Mouse (Mus musculus): Measurements from ENCODE around the gene Dab2ip. TPM values are rescaled to one million over a fixed set of nuclear protein-coding genes. Genes with fewer than 3 reads are reported as not detected.

Dab2ip gene
- total and polyA plus RNA-seq, 2 experiments = 4.1 to 8.4 TPM

DNA sequence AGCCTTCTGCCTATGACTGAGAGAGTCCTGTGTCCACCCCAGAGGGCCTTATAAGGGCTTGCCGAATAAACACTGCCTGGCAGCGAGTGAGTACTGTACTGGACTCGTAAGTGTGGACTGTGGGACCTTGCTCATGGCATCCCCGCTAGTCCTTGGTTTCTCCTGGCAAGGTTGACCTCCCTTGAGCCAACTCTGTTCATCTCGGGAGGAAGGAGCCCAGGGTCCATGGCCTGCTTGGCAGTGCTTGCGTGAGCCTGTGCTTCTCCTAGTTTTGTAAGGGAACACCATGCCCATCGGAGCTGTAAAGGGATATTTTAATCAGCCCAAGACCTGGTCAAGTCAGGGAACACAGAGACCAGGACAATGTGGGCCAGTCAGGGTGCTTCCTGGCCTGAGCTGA lies 54.2 kb downstream of the Dab2ip start:
- H3K79me2 ChIP-seq (ENCODE audit: control insufficient read depth, insufficient read depth, low read length) = no peaks in the 10 kb centered on the region
- no peak overlapping the region for H3K9ac ChIP-seq (ENCODE audit: low read depth, low read length)
- no peaks in the 10 kb centered on the region for H3K27me3 ChIP-seq (ENCODE audit: control insufficient read depth, insufficient read depth, low read length)
- H3K4me1 ChIP-seq (ENCODE audit: control insufficient read depth, insufficient read depth, low read length) = peaks cover 12% of the 10 kb centered on the region; the same call in 1 of the 2 replicates
- TF ChIP-seq POLR2A (IDR thresholded peaks at IDR 0.05; ENCODE audit: extremely low read depth, insufficient read depth, low read length) = no peak
- TF ChIP-seq CTCF (IDR thresholded peaks at IDR 0.05; ENCODE audit: low read depth, low read length) = no peak
- 88% methylated on average over 7 of the region's 7 CpGs for WGBS
- H3K27ac ChIP-seq (replicated peaks; ENCODE audit: insufficient read depth, low read depth, low read length) = no peak overlapping the region
- no peaks in the 10 kb centered on the region for H3K36me3 ChIP-seq (ENCODE audit: control insufficient read depth, insufficient read depth, low read length)
- no peak overlapping the region for H3K4me3 ChIP-seq (ENCODE audit: insufficient read depth, low read depth, low read length)
- DNase-seq (ENCODE audit: extremely low read depth, low read depth, low spot score) = no peak

GRCm38 (mm10) chr2:35613946-35614353 lies 55.9 kb downstream of the Dab2ip start:
- Histone ChIP-seq H3K36me3 (ENCODE audit: control insufficient read depth, insufficient read depth, low read length) (no peaks in the 10 kb centered on the region), H3K79me2 (ENCODE audit: control insufficient read depth, insufficient read depth, low read length) (no peaks in the 10 kb centered on the region), H3K4me3 (ENCODE audit: insufficient read depth, low read depth, low read length) (no peak overlapping the region), H3K4me1 (ENCODE audit: control insufficient read depth, insufficient read depth, low read length) (peaks cover 14% of the 10 kb centered on the region; the same call in 1 of the 2 replicates), H3K9ac (ENCODE audit: low read depth, low read length) (no peak overlapping the region), H3K27ac (replicated peaks; ENCODE audit: insufficient read depth, low read depth, low read length) (0 out of 2 replicates have a peak overlapping the region, but pooled peaks have one; percentile 3), H3K27me3 (ENCODE audit: control insufficient read depth, insufficient read depth, low read length) (no peaks in the 10 kb centered on the region)
- WGBS = 49% methylated on average over 3 of the region's 3 CpGs
- TF ChIP-seq POLR2A (IDR thresholded peaks at IDR 0.05; ENCODE audit: extremely low read depth, insufficient read depth, low read length) = no peak
- TF ChIP-seq CTCF (IDR thresholded peaks at IDR 0.05; ENCODE audit: low read depth, low read length) = no peak
- no peak for DNase-seq (ENCODE audit: extremely low read depth, low read depth, low spot score)

DNA sequence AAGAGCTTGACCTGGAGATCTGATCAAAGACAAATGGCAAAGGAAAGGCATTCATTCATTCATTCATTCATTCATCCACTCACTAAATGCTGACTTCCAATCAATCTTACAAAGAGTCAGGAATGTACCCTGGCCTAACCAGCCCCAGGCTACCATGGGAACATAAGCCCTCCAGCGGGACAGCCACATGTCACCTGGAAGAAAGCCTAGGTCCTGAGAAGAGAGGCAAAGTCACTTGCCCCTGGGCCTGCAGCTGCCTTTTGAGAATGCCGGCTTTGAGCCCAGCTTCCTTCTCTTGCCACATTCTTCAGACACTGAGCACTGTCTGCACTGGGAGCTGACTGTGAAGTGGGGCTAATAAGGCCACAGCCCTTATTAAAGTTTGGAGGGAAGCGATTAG lies 56.3 kb downstream of the Dab2ip start:
- Histone ChIP-seq H3K36me3 (ENCODE audit: control insufficient read depth, insufficient read depth, low read length) (no peaks in the 10 kb centered on the region), H3K4me1 (ENCODE audit: control insufficient read depth, insufficient read depth, low read length) (peaks cover 14% of the 10 kb centered on the region; the same call in 1 of the 2 replicates), H3K4me3 (ENCODE audit: insufficient read depth, low read depth, low read length) (no peak overlapping the region), H3K27ac (replicated peaks; ENCODE audit: insufficient read depth, low read depth, low read length) (no peak overlapping the region), H3K9ac (ENCODE audit: low read depth, low read length) (no peak overlapping the region), H3K27me3 (ENCODE audit: control insufficient read depth, insufficient read depth, low read length) (no peaks in the 10 kb centered on the region), H3K79me2 (ENCODE audit: control insufficient read depth, insufficient read depth, low read length) (no peaks in the 10 kb centered on the region)
- no peak for TF ChIP-seq CTCF (IDR thresholded peaks at IDR 0.05; ENCODE audit: low read depth, low read length)
- TF ChIP-seq POLR2A (IDR thresholded peaks at IDR 0.05; ENCODE audit: extremely low read depth, insufficient read depth, low read length) = no peak
- WGBS = 74% methylated on average over 3 of the region's 3 CpGs
- DNase-seq (ENCODE audit: extremely low read depth, low read depth, low spot score) = no peak

GRCm38 (mm10) chr2:35615366-35615765 lies 57.3 kb downstream of the Dab2ip start:
- Histone ChIP-seq H3K27me3 (ENCODE audit: control insufficient read depth, insufficient read depth, low read length) (no peaks in the 10 kb centered on the region), H3K36me3 (ENCODE audit: control insufficient read depth, insufficient read depth, low read length) (no peaks in the 10 kb centered on the region), H3K4me1 (ENCODE audit: control insufficient read depth, insufficient read depth, low read length) (peaks cover 10% of the 10 kb centered on the region; the same call in 1 of the 2 replicates), H3K4me3 (ENCODE audit: insufficient read depth, low read depth, low read length) (no peak overlapping the region), H3K79me2 (ENCODE audit: control insufficient read depth, insufficient read depth, low read length) (no peaks in the 10 kb centered on the region), H3K27ac (replicated peaks; ENCODE audit: insufficient read depth, low read depth, low read length) (no peak overlapping the region), H3K9ac (ENCODE audit: low read depth, low read length) (no peak overlapping the region)
- TF ChIP-seq CTCF (IDR thresholded peaks at IDR 0.05; ENCODE audit: low read depth, low read length) (no peak), POLR2A (IDR thresholded peaks at IDR 0.05; ENCODE audit: extremely low read depth, insufficient read depth, low read length) (no peak)
- 88% methylated on average over 4 of the region's 4 CpGs for WGBS
- no peak for DNase-seq (ENCODE audit: extremely low read depth, low read depth, low spot score)

- Histone ChIP-seq H3K27ac (replicated peaks; ENCODE audit: insufficient read depth, low read depth, low read length) (no peak overlapping the region), H3K4me1 (ENCODE audit: control insufficient read depth, insufficient read depth, low read length) (peaks cover 7% of the 10 kb centered on the region; the same call in 1 of the 2 replicates)
- no peak for TF ChIP-seq CTCF (IDR thresholded peaks at IDR 0.05; ENCODE audit: low read depth, low read length)
- TF ChIP-seq POLR2A (IDR thresholded peaks at IDR 0.05; ENCODE audit: extremely low read depth, insufficient read depth, low read length) = no peak
Measured at GRCm38 (mm10) chr2:35615977-35616376, 57.9 kb downstream of the Dab2ip start.

DNA sequence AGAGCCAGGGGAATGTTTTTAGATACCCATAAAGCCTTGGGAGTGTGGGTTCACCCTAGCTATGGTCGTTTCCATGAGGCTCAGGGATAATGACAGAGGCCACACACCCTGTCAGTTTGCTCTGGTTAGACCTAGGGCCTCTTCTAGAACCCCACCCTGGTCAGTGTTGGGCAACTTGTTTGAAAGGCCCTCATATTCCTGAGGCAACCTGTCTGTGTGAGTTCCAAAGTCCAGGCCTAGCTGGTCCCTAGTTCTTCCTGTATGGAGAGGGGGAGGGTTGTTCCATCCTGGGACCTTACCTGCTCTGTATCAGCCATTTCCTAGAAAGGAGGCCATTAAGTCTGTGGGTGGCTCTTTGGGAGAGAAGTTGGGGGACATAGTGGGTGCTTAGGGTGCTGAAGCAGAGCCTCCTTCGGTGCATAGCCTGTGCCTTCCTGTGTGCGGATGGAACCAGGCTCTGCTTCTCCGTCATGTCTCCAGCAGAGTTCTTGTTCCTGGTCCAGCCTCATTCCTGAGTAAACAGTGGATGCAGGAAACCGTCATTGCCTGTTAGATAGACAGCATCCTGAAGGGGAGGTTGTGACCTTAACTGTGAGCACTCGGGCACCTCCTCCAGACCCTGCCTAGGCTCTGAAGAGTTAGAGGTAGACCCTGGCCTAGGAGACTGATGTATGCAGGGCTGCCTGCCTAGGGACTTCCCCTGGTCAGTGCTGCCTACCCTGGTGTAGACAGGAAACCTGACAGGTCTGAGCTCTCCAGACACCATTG lies 59.0 kb downstream of the Dab2ip start:
- Histone ChIP-seq H3K27me3 (ENCODE audit: control insufficient read depth, insufficient read depth, low read length) (no peaks in the 10 kb centered on the region), H3K36me3 (ENCODE audit: control insufficient read depth, insufficient read depth, low read length) (no peaks in the 10 kb centered on the region), H3K4me1 (ENCODE audit: control insufficient read depth, insufficient read depth, low read length) (peaks cover 7% of the 10 kb centered on the region; the same call in 1 of the 2 replicates), H3K79me2 (ENCODE audit: control insufficient read depth, insufficient read depth, low read length) (no peaks in the 10 kb centered on the region; the same call in 1 of the 2 replicates), H3K27ac (replicated peaks; ENCODE audit: insufficient read depth, low read depth, low read length) (peak overlapping the region; percentile 51), H3K4me3 (ENCODE audit: insufficient read depth, low read depth, low read length) (no peak overlapping the region), H3K9ac (ENCODE audit: low read depth, low read length) (no peak overlapping the region)
- TF ChIP-seq POLR2A (IDR thresholded peaks at IDR 0.05; ENCODE audit: extremely low read depth, insufficient read depth, low read length) (no peak), CTCF (IDR thresholded peaks at IDR 0.05; ENCODE audit: low read depth, low read length) (no peak)
- WGBS = 50% methylated on average over 6 of the region's 6 CpGs
- peak; percentile 24 for DNase-seq (ENCODE audit: extremely low read depth, low read depth, low spot score)

More at GRCm38 (mm10) chr2:35615977-35616376, 57.9 kb downstream of the Dab2ip start:
- WGBS = 95% methylated on average over 2 of the region's 2 CpGs
- no peaks in the 10 kb centered on the region for H3K27me3 ChIP-seq (ENCODE audit: control insufficient read depth, insufficient read depth, low read length)
- no peak overlapping the region for H3K4me3 ChIP-seq (ENCODE audit: insufficient read depth, low read depth, low read length)
- no peak overlapping the region for H3K9ac ChIP-seq (ENCODE audit: low read depth, low read length)
- DNase-seq (ENCODE audit: extremely low read depth, low read depth, low spot score) = no peak
- no peaks in the 10 kb centered on the region for H3K79me2 ChIP-seq (ENCODE audit: control insufficient read depth, insufficient read depth, low read length)
- no peaks in the 10 kb centered on the region for H3K36me3 ChIP-seq (ENCODE audit: control insufficient read depth, insufficient read depth, low read length)

Data from liver, adult 2 months (tissue).